Mouse (Mus musculus): Measurements from ENCODE around the gene Synpo2l. TPM values are rescaled to one million over a fixed set of nuclear protein-coding genes. Genes with fewer than 3 reads are reported as not detected.

The Synpo2l gene
- total RNA-seq, 2 experiments from 2014 or later, result 0.15 to 0.23 TPM

DNA sequence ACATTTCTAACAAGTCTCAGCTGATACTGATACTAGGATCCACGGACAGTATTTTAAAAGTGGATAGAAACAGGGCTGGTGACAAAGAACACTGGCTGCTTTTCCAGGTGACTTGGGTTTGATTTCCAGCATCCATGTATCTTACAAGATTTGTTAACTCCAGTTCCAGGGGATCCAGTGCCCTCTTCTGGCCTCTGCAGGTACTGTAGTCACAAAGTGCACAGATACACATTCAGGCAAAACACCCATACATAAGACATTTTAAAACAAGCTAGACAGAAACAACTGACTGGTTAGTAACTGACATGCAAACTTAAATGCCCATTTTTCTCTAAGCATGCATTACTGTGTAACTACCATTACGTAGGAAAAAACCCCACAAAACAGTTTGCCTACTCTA is 4.8 kb upstream of the Synpo2l start:
- no peak for DNase-seq (ENCODE audit: low spot score in 2 of 2)
- H3K4me3 ChIP-seq, result no peak overlapping the region
- peak; percentile 69 for TF ChIP-seq CTCF (conservative IDR thresholded peaks at IDR 0.05)

DNA sequence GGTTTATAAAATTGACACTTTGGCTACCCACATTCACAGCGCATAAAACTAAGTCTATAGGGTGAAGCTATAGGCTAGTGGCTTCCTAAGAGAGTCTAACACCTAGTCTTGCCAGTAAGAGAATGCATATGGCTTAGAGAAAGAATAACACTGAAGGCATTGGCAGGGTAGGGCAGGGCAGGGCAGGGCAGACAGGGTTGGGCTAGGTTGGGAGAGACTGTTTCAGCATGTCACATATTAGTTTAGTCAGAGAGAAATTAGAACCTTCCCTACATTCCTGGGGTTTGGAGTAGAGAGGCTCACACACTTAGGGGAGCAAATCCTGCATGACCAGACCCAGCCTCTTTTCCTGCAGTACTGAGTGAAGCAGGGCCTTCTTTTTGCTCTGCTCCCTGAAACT is 685 bp downstream of the Synpo2l start:
- DNase-seq (ENCODE audit: low spot score in 2 of 2), result no peak
- no peak overlapping the region for H3K27ac ChIP-seq
- H3K4me3 ChIP-seq, result no peak overlapping the region
- no peak for TF ChIP-seq CTCF (conservative IDR thresholded peaks at IDR 0.05)

More for the DNA sequence above, 4.8 kb upstream of the Synpo2l start:
- no peak overlapping the region; the same call in 1 of the 2 replicates for H3K27ac ChIP-seq

DNA sequence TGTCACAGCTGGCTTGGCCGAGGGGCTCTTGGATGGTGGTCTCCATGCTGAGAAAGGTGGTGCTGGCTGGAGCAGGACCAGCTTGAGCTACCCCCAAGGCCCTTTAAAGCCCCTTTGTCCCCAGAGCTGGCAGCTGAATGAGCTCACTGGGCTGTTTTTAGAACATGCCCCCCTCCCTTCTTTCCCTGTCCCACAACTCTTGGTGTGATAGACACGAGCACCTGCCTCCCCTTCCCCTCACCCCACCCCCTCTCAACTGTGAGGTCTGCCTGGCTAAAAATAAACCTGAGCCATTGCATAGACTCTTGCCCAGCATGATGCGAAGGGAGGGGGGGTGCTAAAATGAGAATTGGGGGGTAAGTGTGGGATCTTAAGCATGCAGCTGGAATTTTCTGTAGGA is 3.7 kb downstream of the Synpo2l start:
- no peak for DNase-seq (ENCODE audit: low spot score in 2 of 2)
- Histone ChIP-seq H3K4me3 (no peak overlapping the region), H3K27ac (no peak overlapping the region)
- TF ChIP-seq CTCF (conservative IDR thresholded peaks at IDR 0.05), result no peak

DNA sequence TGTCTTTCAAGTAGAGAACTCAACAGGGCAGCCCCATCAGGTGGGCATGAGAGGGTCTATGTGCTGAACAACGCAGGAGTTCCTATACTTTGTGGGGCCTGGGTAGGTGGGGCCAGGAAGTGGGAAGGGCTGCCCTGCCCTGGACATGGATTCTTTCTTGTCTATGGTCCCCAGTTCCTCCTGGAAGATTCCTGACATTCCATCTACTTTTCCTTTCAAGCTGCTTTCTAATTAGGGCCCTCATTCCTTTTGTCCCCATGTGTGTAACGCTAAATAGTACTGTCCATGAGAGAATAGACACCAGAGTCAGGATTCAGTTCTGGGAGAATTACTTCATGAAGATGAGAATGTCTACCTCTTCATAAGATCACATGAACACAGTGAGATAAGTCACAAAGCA is 4.6 kb downstream of the Synpo2l start:
- TF ChIP-seq CTCF (conservative IDR thresholded peaks at IDR 0.05), result no peak

DNA sequence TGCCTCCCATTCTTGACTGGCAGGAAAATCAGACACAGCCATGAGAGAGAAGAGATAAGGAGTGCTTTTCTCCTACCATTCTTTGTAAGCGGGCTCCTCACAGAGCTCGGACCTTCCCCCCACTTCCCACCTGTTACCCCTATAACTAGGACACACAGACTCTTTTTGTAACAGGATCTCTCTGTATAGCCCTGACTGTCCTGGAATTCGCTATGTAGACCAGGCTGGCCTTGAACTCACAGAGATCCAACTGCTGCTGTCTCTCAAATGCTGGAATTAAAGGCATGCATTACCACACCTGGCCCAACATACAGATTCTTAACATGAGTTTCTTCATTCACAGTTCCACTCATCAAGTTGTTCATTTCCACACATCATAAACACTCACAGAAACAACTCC is 5.4 kb downstream of the Synpo2l start:
- no peak for TF ChIP-seq CTCF (conservative IDR thresholded peaks at IDR 0.05)
- no peak overlapping the region for H3K27ac ChIP-seq
- no peak for DNase-seq (ENCODE audit: low spot score in 2 of 2)
- H3K4me3 ChIP-seq, result no peak overlapping the region

More for the DNA sequence above, 4.6 kb downstream of the Synpo2l start:
- no peak for DNase-seq (ENCODE audit: low spot score in 2 of 2)
- Histone ChIP-seq H3K27ac (no peak overlapping the region), H3K4me3 (no peak overlapping the region)

DNA sequence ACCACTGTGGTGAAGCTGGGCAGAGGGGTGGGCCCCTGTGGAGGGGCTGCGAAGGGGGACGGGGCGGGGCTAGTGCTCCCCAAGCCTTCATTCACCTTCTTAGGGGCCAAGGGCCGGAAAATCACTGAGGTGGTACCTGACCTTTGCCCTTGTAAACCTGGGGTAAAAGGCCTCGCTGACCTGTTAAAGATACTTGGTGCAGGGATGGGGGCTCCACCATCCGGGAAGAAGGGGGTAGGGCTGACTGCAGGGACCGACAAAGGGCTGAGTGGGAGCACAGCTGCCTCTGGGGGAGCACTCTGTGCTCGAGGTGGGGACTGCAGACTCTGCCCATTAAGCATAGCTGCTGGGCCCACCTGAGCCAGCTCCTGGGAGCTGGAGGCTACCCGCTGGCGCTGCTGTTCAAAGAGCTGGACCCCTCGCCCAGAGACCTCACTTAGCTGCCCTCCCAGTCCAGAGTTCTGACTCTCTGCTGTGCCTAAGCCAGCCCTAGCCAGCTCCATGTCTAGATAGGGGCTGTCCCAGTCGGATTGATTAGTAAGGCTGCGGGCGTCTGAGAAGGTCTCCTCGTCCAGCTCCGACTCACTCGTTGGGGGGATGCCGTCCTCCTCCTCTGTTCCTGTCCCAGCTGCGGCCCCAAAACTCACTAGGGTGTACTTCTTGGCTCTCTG is 6.4 kb downstream of the Synpo2l start:
- peak overlapping the region; percentile 92 for H3K4me3 ChIP-seq
- H3K27ac ChIP-seq, result peak overlapping the region; percentile 98
- DNase-seq (ENCODE audit: low spot score in 2 of 2), result no peak
- TF ChIP-seq CTCF (conservative IDR thresholded peaks at IDR 0.05), result no peak

DNA sequence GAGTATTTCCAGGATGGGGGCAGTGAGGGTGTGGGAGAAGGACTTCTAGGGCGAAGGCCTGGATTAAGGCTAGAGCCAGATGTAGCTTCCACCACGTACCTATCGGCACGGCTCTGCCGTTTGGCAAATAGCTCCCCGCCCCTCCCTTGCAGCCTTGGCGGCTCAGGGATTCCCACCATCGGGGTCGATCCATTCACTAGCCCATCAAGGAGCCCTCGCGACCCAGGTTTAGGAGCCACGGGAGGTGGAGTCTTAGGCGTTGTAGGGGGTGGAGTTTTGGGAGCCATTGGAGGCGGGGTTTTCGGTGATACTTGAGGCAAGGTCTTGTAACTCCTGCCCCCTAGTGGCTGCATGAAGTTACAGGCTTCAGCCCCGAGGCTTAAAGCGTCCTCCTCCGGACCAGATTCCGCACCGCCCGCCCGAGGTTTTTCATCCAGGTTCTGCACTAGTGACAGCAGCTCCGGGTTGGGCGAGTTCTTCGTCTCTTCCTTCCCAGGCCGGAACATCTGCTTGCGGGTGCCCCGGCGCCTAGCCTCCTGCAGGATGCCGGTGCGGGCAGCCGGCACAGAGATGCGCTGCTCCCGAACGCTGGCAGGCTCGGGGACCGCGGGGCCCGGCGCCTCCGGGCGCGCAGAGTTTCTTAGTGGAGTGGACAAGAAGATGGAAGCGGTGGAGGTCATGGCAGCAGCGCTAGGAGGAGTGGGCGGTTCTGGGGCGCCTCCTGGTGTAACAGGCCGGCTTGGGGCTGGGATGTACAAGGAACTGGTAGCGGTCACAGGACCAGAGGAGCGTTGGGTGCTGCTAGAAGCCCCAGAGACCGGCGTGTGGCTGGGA is 7.1 kb downstream of the Synpo2l start:
- peak; percentile 89 for TF ChIP-seq CTCF (conservative IDR thresholded peaks at IDR 0.05)
- Histone ChIP-seq H3K4me3 (peak overlapping the region; percentile 92), H3K27ac (peak overlapping the region; percentile 98)
- peak; percentile 95 to 96 for DNase-seq (ENCODE audit: low spot score in 2 of 2)

DNA sequence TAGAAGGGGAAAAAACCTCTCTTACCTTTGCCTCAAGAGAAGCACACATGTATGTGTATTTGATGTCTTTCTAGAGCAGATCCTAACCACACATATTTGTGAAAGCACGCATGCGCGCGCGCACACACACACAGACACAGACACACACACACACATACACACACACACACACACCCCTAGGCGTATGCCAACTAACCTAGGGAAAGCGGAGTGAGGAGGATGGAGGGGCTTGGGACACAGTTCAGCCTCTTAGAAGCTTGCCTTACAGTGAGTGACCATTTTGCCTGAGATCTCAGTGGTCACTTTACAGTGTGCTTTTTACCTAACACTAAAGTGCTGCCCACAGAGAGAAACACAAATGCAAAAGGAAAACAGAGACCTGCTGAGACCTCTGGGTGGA is 8.5 kb downstream of the Synpo2l start:
- no peak for TF ChIP-seq CTCF (conservative IDR thresholded peaks at IDR 0.05)
- no peak overlapping the region for H3K4me3 ChIP-seq
- H3K27ac ChIP-seq, result no peak overlapping the region
- DNase-seq (ENCODE audit: low spot score in 2 of 2), result no peak

DNA sequence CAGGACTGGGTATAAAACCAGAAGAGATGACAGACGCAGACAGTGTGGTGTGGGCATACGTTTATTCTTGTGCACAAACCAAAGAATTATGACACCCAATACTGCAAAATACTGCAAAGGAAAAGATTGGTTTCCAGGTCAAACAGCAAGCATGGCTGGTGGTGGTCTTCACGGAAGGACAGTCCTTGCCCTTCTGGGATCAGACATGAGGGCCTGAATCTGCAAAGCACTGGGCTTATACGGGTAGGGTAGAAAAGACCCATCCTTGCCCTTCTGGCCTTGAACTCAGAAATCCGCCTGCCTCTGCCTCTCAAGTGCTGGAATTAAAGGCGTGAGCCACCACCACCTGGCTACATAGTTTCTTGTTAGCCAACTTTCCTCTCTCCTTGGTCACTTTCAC is 9.3 kb downstream of the Synpo2l start:
- no peak overlapping the region for H3K27ac ChIP-seq
- no peak for TF ChIP-seq CTCF (conservative IDR thresholded peaks at IDR 0.05)
- DNase-seq (ENCODE audit: low spot score in 2 of 2), result no peak
- no peak overlapping the region for H3K4me3 ChIP-seq

DNA sequence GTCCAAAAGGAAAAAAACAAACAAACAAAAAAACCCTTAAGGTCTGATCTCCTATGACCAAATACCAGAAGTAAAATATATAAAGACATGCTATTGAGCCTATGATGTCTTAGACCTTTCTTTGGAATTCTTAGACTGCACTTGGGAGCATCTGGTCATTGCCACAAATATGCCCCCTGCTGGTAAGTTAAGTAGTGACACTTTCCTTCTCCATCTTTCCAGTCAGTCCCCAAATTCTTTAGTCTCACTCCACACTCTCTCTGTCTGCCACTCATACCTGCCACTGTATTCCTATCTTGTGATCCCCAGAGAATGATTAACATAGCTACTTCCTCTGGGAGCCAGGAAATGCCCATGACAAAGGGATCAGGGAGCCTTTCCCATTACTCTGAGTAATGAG is 9.8 kb downstream of the Synpo2l start:
- H3K27ac ChIP-seq, result no peak overlapping the region

DNA sequence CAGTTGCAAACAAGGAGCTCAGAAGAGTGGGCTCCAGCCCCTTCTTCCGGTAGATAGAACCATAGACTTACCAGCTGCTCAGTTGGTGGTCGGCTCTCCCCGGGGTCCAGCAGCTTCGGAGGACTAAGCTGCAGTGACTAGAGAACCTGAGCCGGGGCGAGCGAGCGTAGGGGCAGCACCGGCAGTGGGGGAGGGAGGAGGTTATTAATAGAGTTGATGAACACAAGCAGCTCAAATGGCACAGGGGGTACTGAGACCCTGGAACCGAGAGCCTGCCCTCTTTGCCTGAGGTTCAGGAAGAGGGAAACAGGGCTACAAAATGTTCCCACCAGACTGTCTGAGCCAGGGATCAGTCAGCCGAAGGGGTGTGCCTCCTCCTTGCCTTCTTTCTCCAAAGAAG is 11.8 kb downstream of the Synpo2l start, which contains the start of gene Myoz1:
TSS of gene Myoz1 (minus strand) at position 180 of the 400 bp plus-strand sequence.
- DNase-seq (ENCODE audit: low spot score in 2 of 2), result no peak
- Histone ChIP-seq H3K4me3 (no peak within 1 kb of the TSS), H3K27ac (no peak within 1 kb of the TSS)
- TF ChIP-seq CTCF (conservative IDR thresholded peaks at IDR 0.05), result no peak

More for the DNA sequence above, 9.8 kb downstream of the Synpo2l start:
- H3K4me3 ChIP-seq, result no peak overlapping the region
- peak; percentile 67 to 68 for DNase-seq (ENCODE audit: low spot score in 2 of 2)
- peak; percentile 92 for TF ChIP-seq CTCF (conservative IDR thresholded peaks at IDR 0.05)

DNA sequence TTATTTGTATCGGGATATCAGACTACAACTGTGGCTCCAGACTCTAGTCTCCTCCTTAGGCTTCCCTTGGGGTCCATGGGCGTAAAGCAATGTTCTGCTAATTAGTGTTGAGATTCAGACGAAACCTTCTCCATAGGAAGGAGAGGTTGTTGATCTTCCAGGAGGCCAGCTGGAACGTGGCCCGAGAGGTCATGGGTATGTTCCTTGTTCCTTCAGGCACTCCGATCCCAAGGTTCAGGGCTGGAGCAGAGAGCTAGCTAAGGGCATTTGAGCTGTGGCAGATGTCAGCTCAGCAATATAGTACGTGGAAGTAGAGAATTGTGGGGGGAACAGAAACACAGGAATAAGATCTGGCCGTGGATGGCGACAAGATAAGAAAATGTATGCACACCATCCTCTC is 12.4 kb downstream of the Synpo2l start:
- no peak overlapping the region for H3K27ac ChIP-seq
- TF ChIP-seq CTCF (conservative IDR thresholded peaks at IDR 0.05), result no peak
- H3K4me3 ChIP-seq, result no peak overlapping the region
- no peak for DNase-seq (ENCODE audit: low spot score in 2 of 2)

DNA sequence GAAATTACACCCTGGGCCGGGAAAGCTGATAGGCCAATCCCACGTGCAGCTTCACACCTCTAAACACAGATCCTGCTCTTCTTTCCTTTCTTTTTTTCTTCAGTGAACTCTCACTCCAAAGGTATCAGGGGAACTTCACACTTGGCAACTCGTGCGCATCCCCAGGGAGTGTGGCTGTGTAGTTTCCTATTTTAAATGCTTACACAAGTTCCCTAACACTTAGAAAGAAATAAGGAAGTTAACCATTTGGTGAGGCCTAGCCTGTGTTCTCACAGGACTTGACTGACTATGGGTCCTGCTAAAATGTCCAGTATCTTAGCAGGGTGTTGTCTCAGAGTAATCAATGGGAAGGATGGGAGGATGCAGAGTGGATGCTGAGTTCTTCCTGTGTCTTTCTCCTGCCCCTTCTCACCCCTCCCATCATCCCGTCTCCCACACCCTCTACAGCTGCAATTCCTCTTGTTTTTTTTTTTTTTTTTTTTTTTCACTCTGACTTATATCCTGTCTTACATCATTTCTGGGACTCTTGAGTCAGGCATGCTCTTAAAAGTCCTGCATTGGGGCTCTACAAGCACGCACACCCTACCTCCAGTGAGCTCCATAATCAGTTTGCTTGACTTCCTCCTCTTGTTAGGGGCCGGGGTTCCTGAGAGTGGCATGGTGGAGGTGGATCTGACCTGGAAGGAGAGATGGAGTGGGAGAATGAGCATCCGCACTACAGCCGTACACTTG is 13.3 kb downstream of the Synpo2l start:
- Histone ChIP-seq H3K27ac (no peak overlapping the region), H3K4me3 (no peak overlapping the region)
- no peak for DNase-seq (ENCODE audit: low spot score in 2 of 2)
- TF ChIP-seq CTCF (conservative IDR thresholded peaks at IDR 0.05), result no peak
